Mouse (Mus musculus): ENCODE measurements around the gene Nhlrc2.

The Nhlrc2 gene

GRCm38 (mm10) chr19:56565358-56565757 is 17.3 kb downstream of the Nhlrc2 start:
- DNase-seq (ENCODE audit: low spot score) = no peak

GRCm38 (mm10) chr19:56566041-56566440 is 18.0 kb downstream of the Nhlrc2 start:
- no peak for DNase-seq (ENCODE audit: low spot score)

- no peak for DNase-seq (ENCODE audit: low spot score)
Measured at GRCm38 (mm10) chr19:56566940-56567339, 18.9 kb downstream of the Nhlrc2 start.

GRCm38 (mm10) chr19:56570781-56571180 is 22.7 kb downstream of the Nhlrc2 start:
- no peak for DNase-seq (ENCODE audit: low spot score)

GRCm38 (mm10) chr19:56571234-56571633 is 23.2 kb downstream of the Nhlrc2 start:
- DNase-seq (ENCODE audit: low spot score) = no peak

- no peak for DNase-seq (ENCODE audit: low spot score)
Measured at GRCm38 (mm10) chr19:56571913-56572312, 23.9 kb downstream of the Nhlrc2 start.

- DNase-seq (ENCODE audit: low spot score) = no peak
Measured at GRCm38 (mm10) chr19:56573184-56573583, 25.1 kb downstream of the Nhlrc2 start.

- DNase-seq (ENCODE audit: low spot score) = no peak
Measured at GRCm38 (mm10) chr19:56577801-56578200, 29.7 kb downstream of the Nhlrc2 start.

- DNase-seq (ENCODE audit: low spot score) = peak; percentile 57
Measured at GRCm38 (mm10) chr19:56581981-56582380, 33.9 kb downstream of the Nhlrc2 start.

- DNase-seq (ENCODE audit: low spot score) = no peak
Measured at GRCm38 (mm10) chr19:56583785-56584184, 35.7 kb downstream of the Nhlrc2 start.

- DNase-seq (ENCODE audit: low spot score) = no peak
Measured at GRCm38 (mm10) chr19:56584288-56584687, 36.2 kb downstream of the Nhlrc2 start.

- DNase-seq (ENCODE audit: low spot score) = no peak
Measured at GRCm38 (mm10) chr19:56586320-56586719, 38.3 kb downstream of the Nhlrc2 start.

GRCm38 (mm10) chr19:56588205-56588626 is 40.2 kb downstream of the Nhlrc2 start:
- DNase-seq (ENCODE audit: low spot score) = no peak

- no peak for DNase-seq (ENCODE audit: low spot score)
Measured at GRCm38 (mm10) chr19:56589008-56589407, 40.9 kb downstream of the Nhlrc2 start.

GRCm38 (mm10) chr19:56589455-56589854 is 41.4 kb downstream of the Nhlrc2 start:
- DNase-seq (ENCODE audit: low spot score) = no peak

- no peak for DNase-seq (ENCODE audit: low spot score)
Measured at GRCm38 (mm10) chr19:56590250-56590649, 42.2 kb downstream of the Nhlrc2 start.

- no peak for DNase-seq (ENCODE audit: low spot score)
Measured at GRCm38 (mm10) chr19:56592472-56592871, 44.4 kb downstream of the Nhlrc2 start.

GRCm38 (mm10) chr19:56599996-56600395 is 51.9 kb downstream of the Nhlrc2 start:
- no peak for DNase-seq (ENCODE audit: low spot score)

- DNase-seq (ENCODE audit: low spot score) = no peak
Measured at GRCm38 (mm10) chr19:56600797-56601196, 52.7 kb downstream of the Nhlrc2 start.

GRCm38 (mm10) chr19:56601901-56602347 is 53.9 kb downstream of the Nhlrc2 start:
- DNase-seq (ENCODE audit: low spot score) = no peak

GRCm38 (mm10) chr19:56608946-56609345 is 60.9 kb downstream of the Nhlrc2 start:
- no peak for DNase-seq (ENCODE audit: low spot score)

- DNase-seq (ENCODE audit: low spot score) = no peak
Measured at GRCm38 (mm10) chr19:56614131-56614530, 66.1 kb downstream of the Nhlrc2 start.

- no peak for DNase-seq (ENCODE audit: low spot score)
Measured at GRCm38 (mm10) chr19:56618845-56619244, 70.8 kb downstream of the Nhlrc2 start.

GRCm38 (mm10) chr19:56619546-56619945 is 71.5 kb downstream of the Nhlrc2 start:
- no peak for DNase-seq (ENCODE audit: low spot score)

GRCm38 (mm10) chr19:56621876-56622275 is 73.8 kb downstream of the Nhlrc2 start:
- DNase-seq (ENCODE audit: low spot score) = no peak
